Mouse (Mus musculus) liver, adult 10 weeks (tissue): ENCODE measurements around the gene Vmn2r103. TPM values are rescaled to one million over a fixed set of nuclear protein-coding genes. Genes with fewer than 3 reads are reported as not detected.

Source experiments
- polyA plus RNA-seq: library from polyadenylated mRNA; stranded (reverse); fragments of 350-450 nt; fragmentation: Illumina TruSeq; extraction: RNeasy Lipid Tissue Mini Kit (QIAGEN cat#74804); gene quantifications from one replicate; pipeline ENCODE4 v1.2.3, GENCODE M21; 2014; ENCODE audit warnings: low read depth, low replicate concordance

Vmn2r103 gene
- polyA plus RNA-seq = not detected

DNA sequence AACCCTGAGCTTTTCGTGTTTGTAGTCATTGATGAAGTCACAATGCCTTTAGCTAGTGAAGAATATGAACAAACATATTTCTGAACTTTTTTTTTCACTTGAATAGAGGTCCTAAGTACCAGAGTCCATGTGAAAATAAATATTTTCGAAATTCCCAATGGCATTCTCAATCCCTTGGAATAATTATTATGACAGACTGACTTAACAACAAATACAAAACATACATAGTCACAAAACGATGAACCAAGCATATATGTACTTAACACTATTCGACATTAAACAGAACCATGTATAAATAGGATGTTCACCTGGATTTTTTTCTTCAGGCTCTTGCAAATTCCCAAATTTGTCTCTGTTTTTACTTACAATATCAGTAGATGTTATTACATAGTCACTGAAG lies at the start of gene Vmn2r103:
Gene Vmn2r103 (plus strand): TSS at position 301 of the 400 bp plus-strand sequence.

Other genes starting within 250 kb of the Vmn2r103 start
- not detected for gene Vmn2r101, start 196.1 kb upstream of the Vmn2r103 start, polyA plus RNA-seq
- not detected for gene Vmn2r102, start 113.0 kb upstream of the Vmn2r103 start, polyA plus RNA-seq